Mouse (Mus musculus) heart, embryonic 14.5 days (tissue): ENCODE measurements around the gene Klf15. TPM values are rescaled to one million over a fixed set of nuclear protein-coding genes. Genes with fewer than 3 reads are reported as not detected.

Experiments used
- ATAC-seq: fragments of 200-750 bp; cut with Nextera tagmentation; 2 replicates; pipeline ENCODE4 v1.8.0; 2017; ENCODE audit warnings: low read depth, moderate TSS enrichment; ENCODE audit not compliant: insufficient number of reproducible peaks, insufficient read depth, low FRiP score
- H3K27ac ChIP-seq, 2 experiments: fragments of 200-500 bp in 1 of 2; fragments of 300-500 bp in 1 of 2; sonication (generic) in 1 of 2; replicated peaks in 1 of 2; 2 replicates each; pipeline ENCODE4 v1.5.1; 2012 to 2014; ENCODE audit warnings: low read depth in 2 of 2, low read length in 2 of 2, control low read depth in 1 of 2, mild to moderate bottlenecking in 1 of 2, mixed read lengths in 1 of 2; ENCODE audit not compliant: control insufficient read depth in 1 of 2, insufficient read depth in 1 of 2
- H3K27me3 ChIP-seq: fragments of 300-500 bp; sonication (generic); 2 replicates; pipeline ENCODE4 v1.6.1; 2014; ENCODE audit warnings: mild to moderate bottlenecking, low read length, control low read depth; ENCODE audit not compliant: control insufficient read depth, insufficient read depth
- H3K36me3 ChIP-seq: fragments of 300-500 bp; sonication (generic); 2 replicates; pipeline ENCODE4 v1.6.1; 2014; ENCODE audit warnings: mild to moderate bottlenecking, control low read depth, low read length, mixed read lengths; ENCODE audit not compliant: control insufficient read depth, insufficient read depth
- H3K4me1 ChIP-seq, 2 experiments: fragments of 200-500 bp in 1 of 2; fragments of 300-500 bp in 1 of 2; sonication (generic) in 1 of 2; 2 replicates each; pipeline ENCODE4 v1.6.1; 2012 to 2014; ENCODE audit warnings: low read length in 2 of 2, control low read depth in 1 of 2, mixed read lengths in 1 of 2; ENCODE audit not compliant: control insufficient read depth in 2 of 2, insufficient read depth in 2 of 2
- H3K4me2 ChIP-seq: fragments of 300-500 bp; sonication (generic); 2 replicates; pipeline ENCODE4 v1.6.1; 2014; ENCODE audit warnings: mild to moderate bottlenecking, low read length
- H3K4me3 ChIP-seq, 2 experiments: fragments of 200-500 bp in 1 of 2; fragments of 300-500 bp in 1 of 2; sonication (generic) in 1 of 2; 2 replicates each; pipeline ENCODE4 v1.5.1; 2012 to 2014; ENCODE audit warnings: low read length in 2 of 2, mild to moderate bottlenecking in 2 of 2, control low read depth in 1 of 2, low read depth in 1 of 2, moderate library complexity in 1 of 2; ENCODE audit not compliant: control insufficient read depth in 1 of 2, insufficient read depth in 1 of 2
- H3K9ac ChIP-seq: fragments of 300-500 bp; sonication (generic); 2 replicates; pipeline ENCODE4 v1.6.1; 2014; ENCODE audit warnings: mild to moderate bottlenecking, low read length
- H3K9me3 ChIP-seq: fragments of 300-500 bp; sonication (generic); 2 replicates; pipeline ENCODE4 v1.6.1; 2016; ENCODE audit warnings: low read length, control low read depth; ENCODE audit not compliant: control insufficient read depth
- WGBS: fragments of 180-500 bp; shearing (Covaris S2); extraction: QIAGEN DNeasy Blood & Tissue Kit; methylation state at CpG from one replicate; pipeline ENCODE4 v1.1.7; 2014; 5-methylcytosine and 5-hydroxymethylcytosine counted together
- polyA plus RNA-seq: library from polyadenylated mRNA; unstranded; fragments of >200 nt; fragmentation: Nextera tagmentation; extraction: Ambion mirVana; gene quantifications from 2 replicates; pipeline ENCODE4 v1.2.1, GENCODE M21; 2014

Klf15 gene
- polyA plus RNA-seq, 1 experiment from 2014 or later, result 13.1 TPM

DNA sequence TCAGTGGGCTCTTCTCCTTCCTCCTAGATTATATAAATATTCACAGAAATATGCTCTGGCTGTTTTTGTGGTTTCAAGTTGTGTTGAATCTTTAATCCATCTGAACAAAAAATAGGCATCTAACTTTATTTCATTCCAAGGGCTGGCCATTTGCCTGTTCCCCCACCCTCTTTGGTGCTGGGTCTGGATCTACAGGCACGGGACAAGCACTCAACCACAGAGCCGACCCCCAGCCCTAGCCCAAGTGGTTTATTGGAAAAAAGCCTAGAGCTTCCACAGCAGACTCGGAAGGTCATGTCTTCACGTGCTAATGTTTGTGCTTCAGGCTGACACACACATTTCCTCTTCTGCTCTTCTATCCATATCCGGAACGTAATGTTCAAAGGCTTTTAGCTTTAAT is 43.5 kb downstream of the Klf15 start:
- 39% methylated on average over 6 of the region's 6 CpGs for WGBS
- 0 out of 2 replicates have a peak, but pooled peaks cover 3% of the 10 kb centered on the region for H3K9me3 ChIP-seq
- H3K27ac ChIP-seq, result peak overlapping the region in 1 of 2 experiments; percentile 93; a peak in 2 of 4 replicates
- no peak overlapping the region for H3K4me3 ChIP-seq
- H3K9ac ChIP-seq, result no peak overlapping the region
- H3K4me1 ChIP-seq, result peaks cover 39 to 55% of the 10 kb centered on the region in 2 experiments
- no peak for ATAC-seq
- no peak overlapping the region for H3K4me2 ChIP-seq
- H3K36me3 ChIP-seq, result no peaks in the 10 kb centered on the region
- H3K27me3 ChIP-seq, result no peaks in the 10 kb centered on the region

DNA sequence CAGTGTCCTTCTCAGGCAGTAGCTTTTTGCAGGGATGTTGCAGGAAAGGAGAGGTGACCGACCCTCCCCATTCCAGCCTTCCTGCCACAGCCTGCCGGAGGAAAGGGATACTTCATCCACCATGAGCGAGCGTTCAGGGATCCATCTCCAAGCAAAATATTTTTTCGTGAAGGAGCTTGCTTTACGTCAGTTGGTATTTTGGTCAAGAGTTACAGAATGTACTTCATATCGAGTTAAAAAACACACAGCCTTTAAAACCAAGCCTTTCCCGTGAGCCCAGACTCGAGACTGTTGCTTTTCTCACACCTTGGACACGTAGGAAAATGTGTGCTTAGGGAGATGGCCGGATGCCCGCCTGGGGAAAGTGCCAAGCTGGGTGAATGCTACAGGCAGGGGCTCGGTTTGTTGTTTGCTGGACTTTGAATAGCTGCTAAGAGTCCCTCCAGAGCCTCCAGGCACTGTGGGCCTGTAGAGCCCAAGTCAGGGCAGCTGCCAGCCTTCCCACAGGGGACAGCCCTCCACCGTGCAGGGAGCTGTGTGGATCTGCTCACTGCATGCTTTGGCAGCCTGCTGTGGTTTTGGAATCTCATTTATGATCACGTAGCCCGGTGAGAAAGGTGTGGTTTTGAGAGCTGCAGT is 44.4 kb downstream of the Klf15 start:
- WGBS, result 31% methylated on average over 16 of the region's 16 CpGs
- no peaks in the 10 kb centered on the region for H3K36me3 ChIP-seq
- peak overlapping the region; percentile 40 for H3K9ac ChIP-seq
- H3K27ac ChIP-seq, result peak overlapping the region; percentile 49 to 93
- no peaks in the 10 kb centered on the region for H3K27me3 ChIP-seq
- peaks cover 31 to 46% of the 10 kb centered on the region in 2 experiments for H3K4me1 ChIP-seq
- ATAC-seq, result peak; percentile 54
- no peak overlapping the region for H3K4me3 ChIP-seq
- H3K4me2 ChIP-seq, result peak overlapping the region; percentile 17
- H3K9me3 ChIP-seq, result 0 out of 2 replicates have a peak, but pooled peaks cover 3% of the 10 kb centered on the region

DNA sequence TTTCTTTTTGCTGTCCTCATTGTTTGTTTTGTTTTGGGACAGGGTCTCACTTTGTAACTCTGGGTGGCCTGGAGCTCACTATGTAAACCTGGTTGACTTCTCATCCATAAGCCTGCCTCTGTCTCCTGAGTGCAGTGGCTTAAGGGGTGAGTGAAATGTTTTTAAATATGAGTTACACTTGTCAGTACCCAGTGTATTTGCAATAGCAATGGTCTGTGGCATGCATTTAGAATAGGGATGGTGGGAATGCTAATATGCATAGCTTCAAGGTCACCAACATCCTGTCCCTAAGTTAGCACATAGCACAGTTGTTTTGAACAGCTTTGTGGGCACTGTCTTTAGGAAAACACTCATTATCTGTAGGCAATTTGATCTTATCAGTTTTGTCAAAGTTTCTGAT is 45.1 kb downstream of the Klf15 start:
- peak overlapping the region; percentile 40 for H3K9ac ChIP-seq
- no peak overlapping the region for H3K4me2 ChIP-seq

DNA sequence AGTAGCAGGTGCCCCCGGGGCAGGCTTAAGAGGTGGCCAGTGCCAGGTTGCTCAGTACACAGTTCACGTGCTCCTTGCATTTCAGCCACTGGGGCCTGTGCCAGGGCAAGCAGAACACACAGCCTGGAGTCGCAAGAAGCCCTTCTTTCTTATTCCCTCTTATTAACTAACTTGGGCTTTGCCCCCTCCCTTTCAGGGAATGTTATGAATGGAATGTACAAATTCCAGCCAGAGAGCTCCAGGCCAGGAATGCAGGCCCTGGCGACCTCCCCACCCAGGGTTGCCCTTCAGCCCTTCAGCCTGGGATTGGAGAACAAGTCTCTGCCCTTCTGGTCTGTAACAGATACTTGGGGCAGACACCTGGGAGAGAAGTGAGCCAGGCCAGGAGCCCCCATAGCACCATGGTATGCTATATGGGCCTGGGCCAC is 45.8 kb downstream of the Klf15 start:
- H3K9ac ChIP-seq, result peak overlapping the region; percentile 2; the same call in 1 of the 2 replicates
- H3K36me3 ChIP-seq, result no peaks in the 10 kb centered on the region
- H3K4me1 ChIP-seq, result peaks cover 31 to 41% of the 10 kb centered on the region in 2 experiments
- no peak overlapping the region for H3K4me3 ChIP-seq
- H3K27me3 ChIP-seq, result no peaks in the 10 kb centered on the region
- peak; percentile 41 for ATAC-seq
- H3K4me2 ChIP-seq, result peak overlapping the region; percentile 8; the same call in 1 of the 2 replicates
- 0 out of 2 replicates have a peak, but pooled peaks cover 3% of the 10 kb centered on the region for H3K9me3 ChIP-seq
- WGBS, result 13% methylated on average over 4 of the region's 4 CpGs
- H3K27ac ChIP-seq, result peak overlapping the region; percentile 49 to 93

More for the DNA sequence above, 45.1 kb downstream of the Klf15 start:
- Histone ChIP-seq H3K27me3 (no peaks in the 10 kb centered on the region), H3K4me3 (no peak overlapping the region), H3K27ac (peak overlapping the region; percentile 49 to 93), H3K4me1 (peaks cover 31 to 41% of the 10 kb centered on the region in 2 experiments), H3K36me3 (no peaks in the 10 kb centered on the region), H3K9me3 (0 out of 2 replicates have a peak, but pooled peaks cover 3% of the 10 kb centered on the region)
- ATAC-seq, result no peak

DNA sequence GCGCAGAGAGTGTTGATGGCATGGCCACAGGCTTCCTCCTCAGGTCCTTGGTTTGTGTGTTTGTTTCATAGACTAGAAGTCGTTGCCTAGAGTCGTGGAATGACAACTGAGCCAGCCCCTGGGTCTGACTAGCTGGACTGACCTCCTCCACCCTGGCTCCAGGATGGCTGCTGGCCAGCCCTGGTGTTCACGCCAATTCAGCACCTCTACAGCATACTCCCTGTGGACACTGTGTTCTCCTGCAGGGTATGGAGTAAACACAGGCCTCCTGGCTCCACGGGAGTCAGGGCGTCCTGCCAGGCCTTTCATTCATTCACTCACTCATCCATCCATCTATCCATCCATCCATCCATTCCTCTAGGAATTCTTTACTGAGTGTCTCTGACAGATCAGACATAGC is 46.7 kb downstream of the Klf15 start:
- peak overlapping the region; percentile 2; the same call in 1 of the 2 replicates for H3K9ac ChIP-seq
- peak; percentile 45; the same call in 1 of the 2 replicates for ATAC-seq
- no peaks in the 10 kb centered on the region for H3K36me3 ChIP-seq
- H3K4me3 ChIP-seq, result no peak overlapping the region
- H3K4me2 ChIP-seq, result no peak overlapping the region
- no peaks in the 10 kb centered on the region for H3K27me3 ChIP-seq
- H3K27ac ChIP-seq, result peak overlapping the region; percentile 49 to 93
- WGBS, result 26% methylated on average over 6 of the region's 6 CpGs
- H3K4me1 ChIP-seq, result peaks cover 31 to 41% of the 10 kb centered on the region in 2 experiments
- 0 out of 2 replicates have a peak, but pooled peaks cover 3% of the 10 kb centered on the region for H3K9me3 ChIP-seq

DNA sequence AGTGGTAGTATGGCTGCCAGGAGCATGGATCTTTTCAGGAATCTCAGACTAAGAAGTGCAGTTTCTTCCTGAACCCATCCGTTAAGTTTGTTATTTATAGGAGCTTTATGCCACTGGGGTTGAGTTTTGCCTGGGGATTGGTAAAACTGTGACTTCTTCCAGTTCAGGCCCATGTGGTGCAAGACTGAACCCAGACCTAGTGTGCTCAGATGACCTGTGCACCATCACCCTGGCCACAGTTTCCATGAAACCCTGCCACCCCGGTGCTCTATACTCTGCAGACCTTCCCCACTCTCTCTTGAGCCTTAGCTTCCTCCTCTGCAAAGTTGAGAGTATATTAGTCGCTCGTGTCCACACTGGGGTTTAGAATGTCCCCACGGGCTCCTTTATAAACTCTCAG is 50.0 kb downstream of the Klf15 start:
- H3K36me3 ChIP-seq, result no peaks in the 10 kb centered on the region
- no peaks in the 10 kb centered on the region for H3K9me3 ChIP-seq
- no peak overlapping the region for H3K4me2 ChIP-seq
- no peak overlapping the region for H3K27ac ChIP-seq
- no peak overlapping the region for H3K9ac ChIP-seq
- no peak overlapping the region for H3K4me3 ChIP-seq
- no peak for ATAC-seq
- H3K27me3 ChIP-seq, result no peaks in the 10 kb centered on the region
- H3K4me1 ChIP-seq, result peaks cover 19 to 22% of the 10 kb centered on the region in 2 experiments
- 86% methylated on average over 5 of the region's 5 CpGs for WGBS

DNA sequence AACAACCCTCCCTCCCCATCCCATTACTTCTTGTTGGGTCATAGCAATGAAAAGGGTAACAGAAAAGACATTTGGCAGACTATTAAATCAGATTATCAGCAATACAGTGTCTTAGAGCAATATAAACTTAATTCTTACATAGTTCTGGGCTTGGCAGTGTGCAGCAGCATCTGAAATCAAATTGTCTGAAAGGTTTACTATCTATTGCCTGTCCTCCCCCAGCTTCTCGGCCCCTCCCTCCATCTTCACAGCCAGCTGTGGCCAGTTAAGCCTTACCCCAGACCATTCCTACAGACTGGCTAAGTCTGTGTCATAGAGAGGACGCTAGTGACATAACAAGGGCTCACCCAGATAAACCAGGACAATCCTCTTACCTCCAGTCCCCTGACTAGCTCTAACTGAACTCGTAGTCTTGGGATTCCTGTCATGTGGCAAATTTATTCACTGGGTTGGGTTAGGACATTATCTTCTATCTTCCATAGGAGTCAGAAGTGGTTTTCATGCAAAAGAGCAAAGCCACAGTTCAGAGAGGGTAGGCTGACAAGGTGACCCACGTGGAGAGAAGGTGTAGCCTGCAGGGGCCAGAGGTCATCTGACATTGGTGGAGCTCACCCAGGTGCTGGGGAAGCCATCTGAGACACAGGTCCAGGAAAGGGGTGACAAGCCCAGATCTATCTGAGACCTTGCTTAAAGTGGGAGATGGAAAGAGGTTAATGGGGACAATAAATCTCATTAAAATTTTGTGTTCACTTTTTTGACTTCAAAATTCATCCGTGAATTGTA is 50.9 kb downstream of the Klf15 start:
- ATAC-seq, result no peak
- no peaks in the 10 kb centered on the region for H3K9me3 ChIP-seq
- WGBS, result 69% methylated on average over 5 of the region's 5 CpGs
- no peaks in the 10 kb centered on the region for H3K36me3 ChIP-seq
- H3K9ac ChIP-seq, result no peak overlapping the region
- peaks cover 13 to 14% of the 10 kb centered on the region in 2 experiments for H3K4me1 ChIP-seq
- H3K27me3 ChIP-seq, result no peaks in the 10 kb centered on the region
- no peak overlapping the region for H3K4me3 ChIP-seq
- no peak overlapping the region for H3K27ac ChIP-seq
- no peak overlapping the region for H3K4me2 ChIP-seq
